Mouse (Mus musculus): ENCODE data around the gene D330045A20Rik.

GRCm38 (mm10) chrX:139562255-139562924, 82.2 kb downstream of the D330045A20Rik start:
- TF ChIP-seq HCFC1 (IDR thresholded peaks at IDR 0.05; ENCODE audit: borderline replicate concordance, insufficient read depth, low read length) (no peak), ZC3H11A (IDR thresholded peaks at IDR 0.05; ENCODE audit: borderline replicate concordance, low read depth, low read length) (no peak)
